Mouse (Mus musculus) frontal cortex, postnatal 25 days (tissue): Measurements from ENCODE around the gene Kmt2e.
"Not testable (repeated sequence)": the region's sequence is repeated elsewhere in the genome, so short reads cannot be mapped to it uniquely, and the experiment has no call there.

ENCODE experiments used
- DNase-seq, 2 experiments: peaks; one replicate each; pipeline ENCODE4 v3.0.0; 2022; ENCODE audit warnings: low spot score in 2 of 2

Gene Kmt2e

GRCm38 (mm10) chr5:23499257-23499656 is 65.0 kb downstream of the Kmt2e start:
- DNase-seq = no peak

DNA sequence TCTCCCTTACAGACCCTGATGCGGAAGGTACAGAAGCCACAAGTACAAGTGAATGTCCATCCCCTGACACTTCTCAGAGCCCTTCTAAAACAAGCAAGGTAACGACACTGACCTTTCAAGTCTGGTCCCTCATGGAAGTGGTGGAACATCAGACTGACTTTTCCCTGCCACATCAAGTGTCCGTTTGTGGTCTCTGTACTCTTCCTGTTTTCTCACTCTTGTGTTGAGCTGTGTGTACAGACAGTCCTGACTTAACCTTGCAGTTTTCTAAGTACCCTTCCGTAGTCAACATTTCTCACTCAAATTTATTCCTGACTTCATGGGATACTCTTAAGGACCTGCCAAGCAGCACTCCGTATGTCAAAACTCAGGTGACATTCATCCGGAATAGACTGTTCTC is 66.5 kb downstream of the Kmt2e start:
- DNase-seq = no peak

DNA sequence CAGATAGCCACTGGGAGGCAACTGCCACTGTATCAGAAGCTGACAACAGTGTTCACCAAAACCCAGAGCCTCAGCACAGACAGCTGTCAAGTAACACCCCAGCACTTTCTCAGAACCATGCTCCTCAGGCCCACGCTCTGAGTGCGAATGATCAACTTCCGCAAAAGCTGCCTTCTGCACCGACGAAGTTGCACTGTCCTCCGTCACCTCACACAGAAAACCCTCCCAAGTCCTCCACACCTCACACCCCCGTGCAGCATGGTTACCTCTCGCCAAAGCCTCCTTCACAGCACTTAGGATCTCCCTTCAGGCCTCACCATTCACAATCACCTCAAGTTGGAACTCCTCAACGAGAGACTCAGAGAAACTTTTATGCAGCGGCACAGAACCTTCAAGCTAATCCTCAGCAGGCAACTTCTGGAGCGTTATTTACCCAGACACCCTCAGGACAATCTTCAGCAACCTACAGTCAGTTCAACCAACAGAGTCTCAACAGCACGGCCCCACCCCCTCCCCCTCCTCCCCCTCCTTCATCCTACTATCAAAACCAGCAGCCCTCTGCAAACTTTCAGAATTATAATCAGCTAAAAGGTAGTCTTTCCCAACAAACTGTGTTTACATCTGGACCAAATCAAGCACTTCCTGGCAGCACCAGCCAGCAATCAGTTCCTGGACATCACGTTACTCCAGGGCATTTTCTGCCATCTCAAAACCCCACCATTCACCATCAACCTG is 67.5 kb downstream of the Kmt2e start:
- peak in 1 of 2 experiments; percentile 40 for DNase-seq

- DNase-seq = no peak
Measured at GRCm38 (mm10) chr5:23502317-23502937, 68.2 kb downstream of the Kmt2e start.

GRCm38 (mm10) chr5:23505578-23505977 is 71.3 kb downstream of the Kmt2e start:
- no peak for DNase-seq

- no peak for DNase-seq
Measured at GRCm38 (mm10) chr5:23507210-23507609, 73.0 kb downstream of the Kmt2e start.

DNA sequence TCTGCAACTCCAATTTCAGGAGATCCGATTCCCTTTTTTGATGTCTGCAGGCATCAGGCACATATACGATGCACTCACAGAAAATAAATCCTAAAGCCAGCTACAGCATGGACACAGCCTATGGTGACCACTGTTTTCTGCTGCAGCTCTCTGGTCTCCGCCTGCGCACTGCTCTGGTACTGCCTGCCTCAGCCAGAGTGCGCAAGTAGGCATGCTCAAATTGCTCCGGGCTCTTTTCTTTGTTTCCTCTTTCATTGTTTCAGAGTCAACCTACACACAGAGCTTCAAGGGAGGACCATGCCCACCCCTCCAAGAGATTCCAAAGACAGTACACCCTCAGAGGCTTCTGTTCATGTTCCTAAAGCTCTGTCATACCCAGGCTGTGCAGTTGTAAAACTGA is 74.4 kb downstream of the Kmt2e start:
- no peak for DNase-seq

DNA sequence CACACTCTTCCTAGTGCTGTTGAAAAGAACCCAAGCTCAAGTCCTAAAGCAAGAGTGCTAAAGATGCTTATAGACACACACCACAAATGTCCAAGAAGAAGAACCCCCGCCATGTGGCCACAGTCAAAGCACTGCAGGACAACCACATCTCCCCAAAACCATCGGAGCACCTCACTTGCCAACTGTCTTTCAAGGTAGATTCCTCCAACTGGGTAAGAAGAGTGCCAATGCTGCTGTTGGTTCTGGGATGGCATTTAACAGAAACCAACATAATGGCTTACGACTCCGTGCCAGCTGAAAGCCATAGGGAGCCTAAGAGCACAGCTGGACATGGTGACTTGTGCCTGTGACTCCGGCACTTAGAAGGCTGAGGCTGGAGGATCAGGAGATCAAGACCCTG is 77.2 kb downstream of the Kmt2e start:
- no peak for DNase-seq

GRCm38 (mm10) chr5:23512556-23512955 is 78.3 kb downstream of the Kmt2e start:
- no peak for DNase-seq

- DNase-seq = no peak
Measured at GRCm38 (mm10) chr5:23513468-23513867, 79.2 kb downstream of the Kmt2e start.

- no peak for DNase-seq
Measured at GRCm38 (mm10) chr5:23515038-23515437, 80.8 kb downstream of the Kmt2e start.

GRCm38 (mm10) chr5:23516962-23517361 is 82.7 kb downstream of the Kmt2e start:
- DNase-seq = no peak

- DNase-seq = no peak
Measured at GRCm38 (mm10) chr5:23517839-23518238, 83.6 kb downstream of the Kmt2e start.

GRCm38 (mm10) chr5:23518673-23519072 is 84.4 kb downstream of the Kmt2e start:
- no peak for DNase-seq

DNA sequence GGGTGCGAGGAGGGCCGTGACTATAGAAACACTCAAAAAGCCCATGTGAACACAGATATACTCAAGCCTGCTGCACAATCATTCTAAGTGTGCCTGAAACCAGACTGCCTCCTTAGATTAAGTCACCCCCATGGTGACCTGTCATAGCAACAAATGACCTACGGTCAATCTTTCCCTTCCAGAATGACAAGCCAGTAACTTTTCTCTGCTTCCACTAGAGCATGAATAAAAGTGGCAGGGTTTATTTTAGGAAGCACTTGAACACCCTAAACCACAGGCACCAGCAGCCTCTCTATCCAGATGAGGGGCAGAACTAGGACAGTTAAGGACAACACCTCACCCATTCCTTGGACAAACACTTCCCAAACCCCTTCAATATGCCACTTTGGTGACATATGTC is 85.4 kb downstream of the Kmt2e start:
- no peak for DNase-seq

GRCm38 (mm10) chr5:23521645-23522044 is 87.4 kb downstream of the Kmt2e start:
- DNase-seq = no peak

- no peak for DNase-seq
Measured at GRCm38 (mm10) chr5:23523936-23524335, 89.7 kb downstream of the Kmt2e start.

DNA sequence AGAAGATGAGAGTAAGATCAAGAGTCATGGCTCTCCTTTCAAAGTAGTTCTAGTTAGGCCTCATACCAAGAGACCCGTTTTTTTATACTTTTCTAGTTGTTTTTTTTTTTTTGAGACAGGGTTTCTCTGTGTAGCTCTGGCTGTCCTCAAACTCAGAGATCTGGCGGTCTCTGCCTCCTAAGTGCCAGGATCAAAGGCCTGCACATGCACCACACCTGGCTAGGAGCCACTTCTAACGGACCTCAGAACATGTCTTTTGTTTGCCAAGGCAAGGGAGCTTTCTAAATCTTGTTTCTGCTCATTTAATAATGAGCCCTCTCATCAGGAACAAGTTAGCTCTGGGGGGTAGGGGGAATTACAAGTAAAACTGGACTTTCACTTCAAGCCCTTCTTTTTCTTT is 90.4 kb downstream of the Kmt2e start:
- no peak for DNase-seq

DNA sequence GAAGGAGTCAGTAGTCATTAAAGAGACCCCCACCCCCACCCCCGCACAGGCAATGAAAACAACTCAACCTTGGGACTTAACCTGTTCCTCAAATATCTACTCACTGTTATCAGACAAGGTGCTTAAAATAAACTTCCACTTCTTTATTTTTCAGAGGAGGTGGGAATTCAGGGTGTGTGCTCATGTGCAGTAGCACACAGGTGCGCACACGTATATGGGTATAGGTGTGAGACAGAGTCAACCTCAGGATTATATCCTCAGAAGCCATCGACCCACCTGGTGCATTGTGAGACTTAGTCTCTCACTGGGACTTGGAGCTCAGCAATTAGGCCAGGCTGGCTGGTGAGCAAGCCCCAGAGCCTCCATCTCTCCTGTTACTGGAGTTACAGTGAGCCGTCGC is 96.9 kb downstream of the Kmt2e start:
- DNase-seq = no peak

GRCm38 (mm10) chr5:23531541-23532096 is 97.4 kb downstream of the Kmt2e start:
- DNase-seq = no peak

DNA sequence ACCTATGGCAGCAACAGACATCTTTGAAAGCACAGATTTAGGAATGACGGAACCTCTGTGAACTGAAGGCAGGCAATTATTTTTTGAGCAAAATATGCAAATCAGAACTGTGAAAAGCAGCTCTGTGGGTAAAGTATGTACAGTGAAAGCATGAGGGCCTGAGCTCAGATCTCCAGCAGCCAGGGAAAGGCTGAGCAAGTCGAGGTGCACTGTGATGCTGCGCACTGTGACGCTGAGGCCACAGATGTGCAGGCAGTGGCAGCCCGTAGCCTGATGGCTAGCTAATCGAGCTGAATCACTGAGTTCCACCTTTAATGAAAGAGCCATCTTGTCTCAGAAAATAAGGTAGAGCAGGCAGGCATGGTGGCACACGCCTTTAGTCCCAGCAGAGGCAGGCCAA is 101.5 kb downstream of the Kmt2e start:
- DNase-seq = no peak

DNA sequence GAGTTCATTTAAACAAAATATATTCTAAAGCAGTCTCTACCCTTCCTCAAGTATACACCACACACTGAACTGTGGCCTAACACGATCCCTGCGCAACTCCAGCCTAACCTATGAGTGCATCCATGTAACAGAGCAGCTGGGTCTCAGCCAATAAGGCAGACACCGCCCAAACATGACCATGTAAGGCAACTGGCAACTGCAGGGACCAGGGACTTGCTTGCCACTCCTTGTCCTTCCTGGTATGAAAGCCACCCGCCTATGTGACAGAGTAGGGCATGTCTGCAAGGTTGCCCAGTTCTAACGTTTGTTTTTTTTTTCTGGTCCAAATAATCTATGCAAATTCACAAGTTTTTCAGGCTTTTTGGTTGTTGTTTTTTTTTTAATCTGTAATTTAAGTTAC is 117.4 kb downstream of the Kmt2e start:
- DNase-seq = no peak

GRCm38 (mm10) chr5:23553338-23553737 is 119.1 kb downstream of the Kmt2e start:
- DNase-seq = not testable (repeated sequence)
